Mouse (Mus musculus): Measurements from ENCODE around the gene Pde4c.

DNA sequence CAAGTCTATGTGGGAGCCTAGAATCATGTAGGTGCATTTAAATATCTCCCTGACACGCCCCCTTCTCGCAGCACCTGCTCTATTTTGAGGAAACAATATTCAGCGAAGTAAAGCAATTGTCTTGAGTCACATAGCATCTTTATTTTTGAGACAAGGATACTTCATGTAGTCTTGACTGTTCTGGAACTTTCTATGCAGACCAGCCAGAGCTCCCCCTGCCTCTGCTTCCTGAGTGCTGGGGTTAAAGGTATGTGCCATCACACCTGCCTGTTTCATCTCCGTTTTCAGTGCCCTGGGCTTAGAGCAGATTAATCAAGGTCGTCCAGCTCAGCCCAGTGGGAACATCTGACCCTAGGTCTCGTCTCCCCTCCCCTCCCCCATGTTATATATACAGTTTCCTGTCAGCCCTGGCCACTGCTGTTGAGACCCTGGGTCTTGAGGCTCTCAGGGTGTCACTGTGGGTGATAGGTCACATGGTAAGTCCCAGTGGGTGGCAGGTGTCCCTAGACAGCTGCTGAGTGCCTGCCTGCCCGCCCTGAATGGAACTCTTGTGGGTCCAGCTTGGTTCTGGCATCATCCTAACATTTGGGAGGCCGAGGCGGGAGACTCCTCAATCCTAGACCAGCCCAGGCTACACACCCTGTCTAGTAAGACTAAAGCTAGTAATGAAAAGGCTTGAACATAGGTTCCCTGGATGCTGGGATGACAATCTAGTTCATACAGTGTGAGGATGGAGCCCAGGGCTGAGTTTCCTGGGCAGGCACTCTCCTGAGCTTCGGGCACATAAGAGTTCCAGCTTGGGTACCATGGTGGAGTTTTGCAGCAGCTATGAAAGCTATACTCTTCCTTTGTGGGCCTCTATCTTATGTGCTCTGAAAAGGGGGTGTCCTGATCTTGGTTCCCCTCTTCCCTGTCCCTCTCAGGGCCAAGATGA is 22.2 kb upstream of the Pde4c start:
- 0 out of 2 replicates have a peak, but pooled peaks have one; percentile 16 for TF ChIP-seq HCFC1 (IDR thresholded peaks at IDR 0.05; ENCODE audit: low read depth, low read length)
- TF ChIP-seq CTCF (conservative IDR thresholded peaks at IDR 0.05 in 1 of 2, IDR thresholded peaks at IDR 0.05 in 1 of 2; ENCODE audit: low read depth in 2 of 2, low read length in 2 of 2) = no peak
- TF ChIP-seq MYC (IDR thresholded peaks at IDR 0.05; ENCODE audit: low read depth, low read length) = no peak
- TF ChIP-seq RCOR1 (conservative IDR thresholded peaks at IDR 0.05; ENCODE audit: low read depth, low read length) = no peak
- no peak for TF ChIP-seq JUN (IDR thresholded peaks at IDR 0.05; ENCODE audit: insufficient read depth, low read depth, low read length)
- TF ChIP-seq RAD21 (IDR thresholded peaks at IDR 0.05; ENCODE audit: low read depth, low read length) = no peak
- TF ChIP-seq KAT2A (IDR thresholded peaks at IDR 0.05; ENCODE audit: insufficient replicate concordance, low read length) = no peak
- TF ChIP-seq POLR2AphosphoS2 (IDR thresholded peaks at IDR 0.05; ENCODE audit: low read depth, low read length) = peak; percentile 79
- no peak for TF ChIP-seq JUND (conservative IDR thresholded peaks at IDR 0.05; ENCODE audit: low read depth, low read length)

All from CH12.LX (cell line).